Mouse (Mus musculus): ENCODE data around the gene Ddx39b. TPM values are rescaled to one million over a fixed set of nuclear protein-coding genes. Genes with fewer than 3 reads are reported as not detected.

Gene Ddx39b
- polyA plus RNA-seq, 1 experiment from 2014 or later: 346 TPM

- H3K36me3 ChIP-seq (replicated peaks; ENCODE audit: control insufficient read depth, insufficient read depth): peaks cover 37% of the 10 kb centered on the region
- DNase-seq (ENCODE audit: low spot score) (no peak), ATAC-seq (ENCODE audit: low FRiP score) (no peak)
- H3K4me2 ChIP-seq (replicated peaks): no peak overlapping the region
- H3K9me3 ChIP-seq (ENCODE audit: control insufficient read depth, low read length): no peaks in the 10 kb centered on the region
- H3K9ac ChIP-seq: no peak overlapping the region
- 69% methylated on average over 4 of the region's 4 CpGs for WGBS
- no peak overlapping the region for H3K4me3 ChIP-seq (replicated peaks; ENCODE audit: low read length)
- no peaks in the 10 kb centered on the region for H3K4me1 ChIP-seq (replicated peaks; ENCODE audit: control insufficient read depth, insufficient read depth, low read length)
- H3K27me3 ChIP-seq (ENCODE audit: control insufficient read depth, insufficient read depth, low read length): no peaks in the 10 kb centered on the region
- no peak overlapping the region for H3K27ac ChIP-seq
Observed at GRCm38 (mm10) chr17:35255704-35256103, 14.2 kb downstream of the Ddx39b start.

GRCm38 (mm10) chr17:35257378-35257777 lies 15.8 kb downstream of the Ddx39b start:
- Histone ChIP-seq H3K36me3 (replicated peaks; ENCODE audit: control insufficient read depth, insufficient read depth) (peaks cover 21% of the 10 kb centered on the region), H3K9me3 (ENCODE audit: control insufficient read depth, low read length) (no peaks in the 10 kb centered on the region), H3K9ac (no peak overlapping the region), H3K4me3 (replicated peaks; ENCODE audit: low read length) (no peak overlapping the region), H3K4me2 (replicated peaks) (no peak overlapping the region), H3K4me1 (replicated peaks; ENCODE audit: control insufficient read depth, insufficient read depth, low read length) (no peaks in the 10 kb centered on the region), H3K27me3 (ENCODE audit: control insufficient read depth, insufficient read depth, low read length) (no peaks in the 10 kb centered on the region), H3K27ac (no peak overlapping the region)
- WGBS: 89% methylated on average over 1 of the region's 1 CpGs
- no peak for ATAC-seq (ENCODE audit: low FRiP score)
- no peak for DNase-seq (ENCODE audit: low spot score)

GRCm38 (mm10) chr17:35257824-35258491 lies 16.4 kb downstream of the Ddx39b start:
- Histone ChIP-seq H3K4me3 (replicated peaks; ENCODE audit: low read length) (no peak overlapping the region), H3K4me1 (replicated peaks; ENCODE audit: control insufficient read depth, insufficient read depth, low read length) (no peaks in the 10 kb centered on the region; the same call in 1 of the 2 replicates), H3K9me3 (ENCODE audit: control insufficient read depth, low read length) (no peaks in the 10 kb centered on the region), H3K9ac (peak overlapping the region; percentile 29; the same call in 1 of the 2 replicates), H3K36me3 (replicated peaks; ENCODE audit: control insufficient read depth, insufficient read depth) (peaks cover 15% of the 10 kb centered on the region), H3K27ac (no peak overlapping the region), H3K27me3 (ENCODE audit: control insufficient read depth, insufficient read depth, low read length) (no peaks in the 10 kb centered on the region), H3K4me2 (replicated peaks) (peak overlapping the region; percentile 33)
- WGBS: 13% methylated on average over 17 of the region's 17 CpGs
- ATAC-seq (ENCODE audit: low FRiP score) (no peak), DNase-seq (ENCODE audit: low spot score) (peak; percentile 91)

GRCm38 (mm10) chr17:35258492-35259478 lies 17.2 kb downstream of the Ddx39b start:
- Histone ChIP-seq H3K9ac (no peak overlapping the region), H3K9me3 (ENCODE audit: control insufficient read depth, low read length) (no peaks in the 10 kb centered on the region), H3K4me2 (replicated peaks) (0 out of 2 replicates have a peak overlapping the region, but pooled peaks have one; percentile 33), H3K27ac (no peak overlapping the region), H3K4me3 (replicated peaks; ENCODE audit: low read length) (no peak overlapping the region), H3K36me3 (replicated peaks; ENCODE audit: control insufficient read depth, insufficient read depth) (peaks cover 7% of the 10 kb centered on the region), H3K27me3 (ENCODE audit: control insufficient read depth, insufficient read depth, low read length) (no peaks in the 10 kb centered on the region), H3K4me1 (replicated peaks; ENCODE audit: control insufficient read depth, insufficient read depth, low read length) (no peaks in the 10 kb centered on the region; the same call in 1 of the 2 replicates)
- DNase-seq (ENCODE audit: low spot score) (no peak), ATAC-seq (ENCODE audit: low FRiP score) (no peak)
- 65% methylated on average over 13 of the region's 14 CpGs for WGBS

- no peak for DNase-seq (ENCODE audit: low spot score)
- no peak for ATAC-seq (ENCODE audit: low FRiP score)
- Histone ChIP-seq H3K4me2 (replicated peaks) (no peak overlapping the region), H3K4me1 (replicated peaks; ENCODE audit: control insufficient read depth, insufficient read depth, low read length) (no peaks in the 10 kb centered on the region; the same call in 1 of the 2 replicates), H3K27ac (no peak overlapping the region), H3K9me3 (ENCODE audit: control insufficient read depth, low read length) (no peaks in the 10 kb centered on the region), H3K9ac (no peak overlapping the region), H3K27me3 (ENCODE audit: control insufficient read depth, insufficient read depth, low read length) (peaks cover 3% of the 10 kb centered on the region; the same call in 1 of the 2 replicates), H3K36me3 (replicated peaks; ENCODE audit: control insufficient read depth, insufficient read depth) (no peaks in the 10 kb centered on the region), H3K4me3 (replicated peaks; ENCODE audit: low read length) (no peak overlapping the region)
- 73% methylated on average over 4 of the region's 4 CpGs for WGBS
Observed at GRCm38 (mm10) chr17:35259621-35260020, 18.1 kb downstream of the Ddx39b start.

GRCm38 (mm10) chr17:35261651-35262050 lies 20.1 kb downstream of the Ddx39b start:
- Histone ChIP-seq H3K27me3 (ENCODE audit: control insufficient read depth, insufficient read depth, low read length) (peaks cover 3% of the 10 kb centered on the region; the same call in 1 of the 2 replicates), H3K4me1 (replicated peaks; ENCODE audit: control insufficient read depth, insufficient read depth, low read length) (no peaks in the 10 kb centered on the region; the same call in 1 of the 2 replicates), H3K36me3 (replicated peaks; ENCODE audit: control insufficient read depth, insufficient read depth) (no peaks in the 10 kb centered on the region), H3K9ac (no peak overlapping the region), H3K27ac (no peak overlapping the region), H3K9me3 (ENCODE audit: control insufficient read depth, low read length) (no peaks in the 10 kb centered on the region), H3K4me2 (replicated peaks) (no peak overlapping the region), H3K4me3 (replicated peaks; ENCODE audit: low read length) (no peak overlapping the region)
- DNase-seq (ENCODE audit: low spot score): no peak
- ATAC-seq (ENCODE audit: low FRiP score): no peak
- WGBS: 71% methylated on average over 13 of the region's 13 CpGs

- peak within 1 kb of the TSS; percentile 77 for H3K9ac ChIP-seq
- H3K4me3 ChIP-seq (replicated peaks; ENCODE audit: low read length): peak within 1 kb of the TSS; percentile 74
- no peaks in the 10 kb centered on the region for H3K9me3 ChIP-seq (ENCODE audit: control insufficient read depth, low read length)
- WGBS: under 1% methylated on average over 71 of the region's 73 CpGs
- DNase-seq (ENCODE audit: low spot score) (peak; percentile 94), ATAC-seq (ENCODE audit: low FRiP score) (peak; percentile 93)
- no peaks in the 10 kb centered on the region for H3K36me3 ChIP-seq (replicated peaks; ENCODE audit: control insufficient read depth, insufficient read depth)
- H3K27ac ChIP-seq: no peak within 1 kb of the TSS
- H3K4me1 ChIP-seq (replicated peaks; ENCODE audit: control insufficient read depth, insufficient read depth, low read length): no peaks in the 10 kb centered on the region; the same call in 1 of the 2 replicates
- H3K4me2 ChIP-seq (replicated peaks): peak within 1 kb of the TSS; percentile 91
- peaks cover 3% of the 10 kb centered on the region; the same call in 1 of the 2 replicates for H3K27me3 ChIP-seq (ENCODE audit: control insufficient read depth, insufficient read depth, low read length)
Observed at GRCm38 (mm10) chr17:35262664-35263522, 21.3 kb downstream of the Ddx39b start, which contains the start of gene H2-D1. Gene H2-D1, plus strand, starts transcription at chr17:35262730.

- under 1% methylated on average over 31 of the region's 31 CpGs for WGBS
- Histone ChIP-seq H3K9me3 (ENCODE audit: control insufficient read depth, low read length) (no peaks in the 10 kb centered on the region), H3K4me3 (replicated peaks; ENCODE audit: low read length) (peak overlapping the region; percentile 74), H3K4me2 (replicated peaks) (peak overlapping the region; percentile 91), H3K27ac (no peak overlapping the region), H3K27me3 (ENCODE audit: control insufficient read depth, insufficient read depth, low read length) (peaks cover 3% of the 10 kb centered on the region; the same call in 1 of the 2 replicates), H3K36me3 (replicated peaks; ENCODE audit: control insufficient read depth, insufficient read depth) (no peaks in the 10 kb centered on the region), H3K4me1 (replicated peaks; ENCODE audit: control insufficient read depth, insufficient read depth, low read length) (no peaks in the 10 kb centered on the region; the same call in 1 of the 2 replicates), H3K9ac (peak overlapping the region; percentile 77)
- no peak for DNase-seq (ENCODE audit: low spot score)
- ATAC-seq (ENCODE audit: low FRiP score): peak; percentile 6; the same call in 1 of the 2 replicates
Observed at GRCm38 (mm10) chr17:35263523-35263883, 22.0 kb downstream of the Ddx39b start.
